Mouse (Mus musculus) gastrocnemius, postnatal 14 days (tissue): ENCODE data around the gene 6430571L13Rik. TPM values are rescaled to one million over a fixed set of nuclear protein-coding genes. Genes with fewer than 3 reads are reported as not detected.

Experiments
- DNase-seq: peaks from one replicate; pipeline ENCODE4 v3.0.0; 2021; ENCODE audit warnings: mixed read lengths
- intact Hi-C: fragments of 180-260 bp; cut with DNase I; formaldehyde crosslinking; loops from one replicate; pipeline ENCODE4 v1.15.1; 2025; ENCODE audit warnings: low total_unique reads
- total RNA-seq, 2 experiments: library from RNA; stranded (reverse); gene quantifications; 2 replicates each; pipeline ENCODE4 v1.2.3; 2021

Gene 6430571L13Rik
- total RNA-seq, 2 experiments from 2014 or later, result 41.9 to 49.8 TPM

DNA sequence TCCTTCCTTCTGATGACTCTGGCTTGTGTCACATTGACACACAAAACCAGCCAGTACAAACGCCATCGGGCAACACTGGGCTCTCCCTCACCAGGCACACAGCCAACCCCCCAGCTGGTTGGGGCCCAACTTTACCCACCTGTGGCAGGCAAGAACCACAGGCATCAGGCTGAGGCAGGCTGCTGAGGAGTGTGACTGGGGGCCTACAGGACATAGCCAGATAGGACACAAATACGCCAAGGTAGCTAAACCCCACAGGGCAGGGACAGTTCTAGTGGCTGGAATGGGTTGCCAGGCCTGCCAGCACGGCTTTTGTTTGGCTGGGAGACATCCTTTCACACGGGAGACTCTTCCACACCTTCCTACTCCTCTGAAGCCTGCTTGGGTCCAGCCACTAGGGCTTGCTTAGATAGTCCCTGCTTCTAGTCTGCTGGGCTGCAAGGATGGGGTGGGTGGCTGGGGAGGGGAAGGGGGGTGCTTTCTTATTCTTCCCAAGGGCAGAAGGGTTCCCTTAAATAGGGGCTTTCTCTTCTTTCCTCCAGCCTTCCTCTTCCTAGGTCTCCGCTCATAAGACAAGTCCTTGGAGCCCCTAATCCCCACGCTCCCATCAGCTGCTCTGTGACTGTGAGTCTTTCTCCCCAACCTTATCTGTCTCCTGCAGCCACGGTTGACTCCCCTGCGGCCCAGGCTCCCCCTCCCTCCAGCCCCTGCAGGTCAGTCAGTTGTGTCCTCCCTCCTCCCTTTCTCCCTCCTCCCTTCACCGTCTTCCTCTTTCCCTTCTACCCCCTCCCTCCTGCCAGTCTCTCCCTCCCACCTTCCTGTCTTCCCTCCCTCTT lies 29.1 kb downstream of the 6430571L13Rik start:
- intact Hi-C loops, result loop anchor here (5.0 kb wide), 1 partner anchor 93 kb away; no protein-coding TSS in a partner anchor
- no peak for DNase-seq

GRCm38 (mm10) chr9:107370106-107370463 lies 29.7 kb downstream of the 6430571L13Rik start:
- intact Hi-C loops, result no loop called here
- no peak for DNase-seq

GRCm38 (mm10) chr9:107372441-107372840 lies 32.0 kb downstream of the 6430571L13Rik start:
- intact Hi-C loops, result no loop called here
- no peak for DNase-seq

DNA sequence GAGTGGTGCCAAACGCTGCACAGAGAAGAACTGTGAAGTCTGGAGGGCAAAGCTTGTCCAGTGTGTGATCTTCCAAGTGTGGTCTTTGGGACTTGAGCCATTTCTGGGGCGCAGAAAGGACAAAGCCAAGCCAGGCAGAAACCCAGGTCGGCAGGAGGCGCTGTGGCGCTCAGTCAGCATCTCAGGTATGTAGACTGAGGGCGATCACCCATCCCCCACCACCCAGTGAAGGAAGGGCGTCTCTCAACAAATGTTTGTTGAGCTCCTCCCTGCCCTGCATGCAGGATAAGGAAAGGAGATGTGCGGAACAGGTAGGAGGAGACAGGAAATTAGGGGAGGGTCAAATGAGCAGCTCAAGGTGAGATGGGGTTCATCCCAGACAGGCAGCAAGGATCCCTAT lies 34.2 kb downstream of the 6430571L13Rik start:
- no peak for DNase-seq
- intact Hi-C loops, result no loop called here

- no peak for DNase-seq
- intact Hi-C loops, result no loop called here
These were observed 35.0 kb downstream of the 6430571L13Rik start for GRCm38 (mm10) chr9:107375451-107375850.

DNA sequence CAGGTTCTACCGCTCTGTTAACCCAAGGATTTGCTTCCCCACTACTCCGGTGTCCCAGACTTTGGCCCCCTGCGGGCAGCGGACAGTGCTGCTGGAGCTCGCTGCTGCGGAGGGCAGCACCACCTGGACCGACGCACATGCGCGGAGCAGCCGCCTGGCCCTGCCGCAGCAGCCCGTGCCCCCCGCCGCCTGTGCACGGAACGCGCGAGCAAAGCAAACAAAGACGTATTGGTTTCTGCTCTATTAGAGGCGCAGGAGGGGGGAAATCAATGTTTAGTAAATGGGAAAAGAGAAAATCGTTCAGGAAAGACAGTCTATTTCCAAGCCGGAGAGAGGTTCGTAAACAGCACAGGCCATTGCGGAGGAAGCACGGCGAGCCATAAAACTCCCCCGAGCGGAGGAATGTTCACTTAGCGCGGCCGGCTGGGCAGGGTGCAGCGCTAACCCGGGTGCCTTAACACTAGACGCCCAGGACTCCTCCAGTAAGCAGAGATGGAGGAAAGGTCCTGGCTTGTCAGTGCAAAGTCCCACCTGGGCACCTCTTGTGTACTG lies 37.6 kb downstream of the 6430571L13Rik start:
- DNase-seq, result no peak
- intact Hi-C loops, result no loop called here

- intact Hi-C loops, result no loop called here
These were observed 41.3 kb downstream of the 6430571L13Rik start for GRCm38 (mm10) chr9:107381723-107382122.

DNA sequence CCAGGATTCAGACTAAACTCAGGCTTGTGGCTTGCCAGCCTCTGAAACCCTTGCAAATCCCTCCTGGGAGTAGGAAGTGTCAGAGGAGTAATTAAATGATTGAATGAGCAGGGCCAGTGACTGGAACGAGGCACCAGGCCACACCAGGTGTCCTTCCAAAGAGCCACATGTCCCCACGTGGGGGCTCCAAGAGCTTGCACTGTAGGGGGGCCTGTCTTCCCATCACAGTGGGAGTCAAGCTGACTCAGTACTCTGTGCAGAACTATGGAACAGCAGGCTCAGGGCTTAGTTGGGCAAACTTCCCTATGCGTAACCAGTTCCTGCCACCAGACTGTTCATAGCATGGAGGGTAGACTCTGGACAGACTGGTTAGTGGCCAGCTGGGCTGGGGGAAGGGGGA lies 44.0 kb downstream of the 6430571L13Rik start:
- DNase-seq, result no peak
- intact Hi-C loops, result no loop called here

More at GRCm38 (mm10) chr9:107381723-107382122, 41.3 kb downstream of the 6430571L13Rik start:
- peak; percentile 29 for DNase-seq

GRCm38 (mm10) chr9:107386722-107387121 lies 46.3 kb downstream of the 6430571L13Rik start:
- intact Hi-C loops, result no loop called here
- DNase-seq, result no peak

DNA sequence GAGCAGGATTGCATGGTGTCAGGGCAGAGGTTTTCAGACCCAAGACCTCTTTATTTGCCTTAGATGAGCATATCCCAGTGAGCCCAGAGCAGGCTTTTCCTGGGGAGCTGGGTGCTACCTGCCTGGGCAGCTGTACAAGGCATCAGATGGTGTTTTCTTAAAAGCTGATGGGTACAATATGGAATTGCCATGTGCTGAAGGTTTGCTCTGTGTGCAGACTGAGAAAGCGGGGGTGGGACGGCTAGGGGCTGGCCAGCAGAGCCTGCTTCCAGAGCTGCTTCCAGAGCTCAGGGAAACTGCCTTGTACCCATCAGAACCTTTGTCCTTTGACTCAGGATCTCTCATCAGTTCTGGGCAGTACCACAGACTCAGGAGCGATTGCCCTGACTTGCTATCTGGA lies 47.3 kb downstream of the 6430571L13Rik start:
- intact Hi-C loops, result no loop called here
- no peak for DNase-seq

GRCm38 (mm10) chr9:107388263-107388662 lies 47.9 kb downstream of the 6430571L13Rik start:
- no peak for DNase-seq
- intact Hi-C loops, result no loop called here

GRCm38 (mm10) chr9:107396397-107396796 lies 56.0 kb downstream of the 6430571L13Rik start:
- intact Hi-C loops, result no loop called here
- no peak for DNase-seq

- intact Hi-C loops, result no loop called here
- no peak for DNase-seq
These were observed 58.6 kb downstream of the 6430571L13Rik start for GRCm38 (mm10) chr9:107398968-107399367.

GRCm38 (mm10) chr9:107399491-107399971 lies 59.1 kb downstream of the 6430571L13Rik start, which contains the start of gene Cacna2d2:
Gene Cacna2d2 (plus strand): TSS chr9:107399612.
- intact Hi-C loops, result no loop called here
- DNase-seq, result peak; percentile 51

DNA sequence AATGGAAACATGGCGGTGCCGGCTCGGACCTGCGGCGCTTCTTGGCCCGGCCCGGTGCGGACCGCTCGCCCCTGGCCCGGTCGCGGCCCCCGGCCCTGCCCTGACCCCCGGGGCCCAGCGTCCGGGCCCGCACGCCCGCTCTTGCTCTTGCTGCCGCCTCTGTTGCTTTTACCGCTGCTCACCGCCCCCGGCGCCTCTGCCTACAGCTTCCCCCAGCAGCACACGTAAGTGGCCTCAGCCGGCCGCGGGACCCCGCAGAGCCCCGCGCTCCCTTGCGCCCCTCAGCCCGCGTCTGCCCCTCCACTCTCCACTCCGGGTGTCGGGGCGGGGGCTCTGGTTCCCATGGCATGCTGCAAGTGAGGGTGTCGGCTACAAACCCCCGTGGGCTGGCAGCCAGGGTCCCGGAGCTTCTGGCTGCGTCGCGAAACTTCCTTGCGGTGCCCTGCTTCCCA lies 59.7 kb downstream of the 6430571L13Rik start:
- intact Hi-C loops, result no loop called here
- DNase-seq, result no peak

DNA sequence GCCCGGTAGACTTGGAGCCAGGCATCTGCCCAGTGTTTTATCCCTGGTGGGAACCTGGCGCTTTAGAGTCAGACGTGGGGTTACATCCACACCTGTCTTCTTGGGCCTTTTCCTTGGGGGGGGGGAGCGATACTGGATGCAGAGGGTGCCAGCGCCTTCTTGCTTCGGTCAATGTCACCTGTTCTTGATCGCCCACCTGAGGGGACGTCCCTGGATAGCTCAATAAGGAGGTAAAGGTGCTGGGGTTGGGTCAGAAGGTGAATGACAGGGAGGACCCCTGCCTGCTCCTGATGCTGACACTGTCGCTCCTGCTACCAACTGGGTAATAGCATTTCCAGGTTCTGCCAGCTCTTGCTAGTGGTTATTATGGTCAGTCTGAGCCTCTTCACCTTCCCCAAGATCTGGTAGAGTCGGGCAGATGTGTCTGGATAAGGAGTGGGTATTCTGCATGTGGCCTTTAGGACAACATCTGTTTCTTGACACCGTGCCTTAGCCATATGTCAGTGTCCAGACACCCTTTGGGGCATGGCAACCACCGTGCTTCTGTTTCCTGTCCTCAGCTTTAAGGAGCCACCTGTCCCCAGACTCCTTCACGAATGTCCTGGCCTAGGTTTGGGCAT lies 60.4 kb downstream of the 6430571L13Rik start:
- no peak for DNase-seq
- intact Hi-C loops, result no loop called here
